Comparison of ENCODE assay signal across 10 mouse cellular contexts in genomic region chr11:63129840-63130239, GRCm38 (mm10). TPM values are rescaled to one million over a fixed set of nuclear protein-coding genes. Genes with fewer than 3 reads are reported as not detected.
DNase-seq lines count a peak whose midpoint lies in the region; ATAC-seq lines count a peak whose summit lies in the region.
"Had no signal": no experiment of that assay in that cellular context is flagged by ENCODE, and none has a peak within 500 bp of the region (broad histone marks: within the 10 kb centered on the region; RNA-seq: fewer than 3 reads in every experiment).

No protein-coding gene starts in this region.

- peaks cover 48% of the 10 kb centered on the region for H3K4me1 ChIP-seq in heart, embryonic 12.5 days (replicated peaks)
- peaks cover 61% of the 10 kb centered on the region for H3K4me1 ChIP-seq in limb, embryonic 15.5 days

- no peaks in the 10 kb centered on the region for H3K27me3 ChIP-seq in heart, embryonic 12.5 days (replicated peaks)
- peaks cover 21% of the 10 kb centered on the region for H3K27me3 ChIP-seq in limb, embryonic 15.5 days

- H3K27ac ChIP-seq in heart, embryonic 12.5 days (ENCODE audit: poor library complexity, severe bottlenecking), result peak overlapping the region; percentile 17; the same call in 1 of the 2 replicates
- H3K27ac ChIP-seq in limb, embryonic 15.5 days, result 0 out of 2 replicates have a peak overlapping the region, but pooled peaks have one; percentile 98

- H3K4me3 ChIP-seq in heart, embryonic 12.5 days, result 0 out of 2 replicates have a peak overlapping the region, but pooled peaks have one; percentile 0
- peak overlapping the region; percentile 72 for H3K4me3 ChIP-seq in limb, embryonic 15.5 days

- no peak overlapping the region for H3K9ac ChIP-seq in heart, embryonic 12.5 days
- H3K9ac ChIP-seq in limb, embryonic 15.5 days, result no peak overlapping the region

- ATAC-seq in heart, embryonic 12.5 days (ENCODE audit: insufficient number of reproducible peaks, low FRiP score), result no peak
- no peak for ATAC-seq in limb, embryonic 15.5 days (ENCODE audit: insufficient number of reproducible peaks, low FRiP score, low TSS enrichment, low read depth)

- H3K36me3 ChIP-seq in heart, embryonic 12.5 days, result 0 out of 2 replicates have a peak, but pooled peaks cover 7% of the 10 kb centered on the region
- H3K36me3 ChIP-seq in limb, embryonic 15.5 days, result peaks cover 8% of the 10 kb centered on the region

- DNase-seq in heart, adult 18-20 months, result peak; percentile 44 to 59
- DNase-seq in heart, postnatal 25 days (ENCODE audit: low spot score), result no peak
- peak; percentile 64 for DNase-seq in MN1 (ENCODE audit: low spot score)
- DNase-seq in spleen, adult 12 weeks (ENCODE audit: low spot score), result no peak
- no peak for DNase-seq in urinary bladder, adult 18-20 months (ENCODE audit: low spot score in 2 of 2)
- DNase-seq in urinary bladder, postnatal 36 days (ENCODE audit: low spot score in 2 of 2), result no peak

- 19% methylated on average over 12 of the region's 12 CpGs for WGBS in heart, embryonic 12.5 days
- WGBS in limb, embryonic 15.5 days, result 20% methylated on average over 12 of the region's 12 CpGs

- intact Hi-C loops in heart, postnatal 25 days (cut with DNase I), result loop anchor here (5.0 kb wide), 3 partner anchors 103 to 388 kb away; no protein-coding TSS in a partner anchor

- H3K4me2 ChIP-seq in heart, embryonic 12.5 days, result peak overlapping the region; percentile 44
- peak overlapping the region; percentile 74 for H3K4me2 ChIP-seq in limb, embryonic 15.5 days

- H3K9me3 ChIP-seq in heart, embryonic 12.5 days (replicated peaks), result no peaks in the 10 kb centered on the region
- no peaks in the 10 kb centered on the region for H3K9me3 ChIP-seq in limb, embryonic 15.5 days

RNA-seq across cellular contexts. Expression of gene Pmp22, which starts 1.1 kb away (rescaled TPM):
- total RNA-seq in heart, adult 18-20 months (2021), result 10 to 100 TPM; 37.4 to 40.8 TPM
- total RNA-seq in heart, postnatal 25 days (2021), result 10 to 100 TPM; 55.9 to 63.6 TPM
- polyA plus RNA-seq in heart, embryonic 12.5 days (2016; fragmentation: Nextera tagmentation; extraction: Ambion mirVana), result 67.8 and 72.8 TPM in 2 replicates
- 307 and 381 TPM in 2 replicates for polyA plus RNA-seq in limb, embryonic 15.5 days (2015; fragmentation: Nextera tagmentation; extraction: Ambion mirVana)
- total RNA-seq: hematopoietic stem cell, adult 5-6 weeks; megakaryocyte progenitor cell, adult 5-6 weeks had no signal

Comparison
In these comparisons a context has a peak if more than half of its experiments do, and no peak if none do; other contexts are left out.
1. DNase-seq: peak in heart, adult 18-20 months (2 of 2) and MN1 (single experiment); none in heart, postnatal 25 days (single experiment), spleen, adult 12 weeks (single experiment), urinary bladder, adult 18-20 months (0 of 2) and urinary bladder, postnatal 36 days (0 of 2).